Mouse (Mus musculus) hindbrain, postnatal 0 days (tissue): ENCODE measurements around the gene Rnf225. TPM values are rescaled to one million over a fixed set of nuclear protein-coding genes. Genes with fewer than 3 reads are reported as not detected.
"Not testable (repeated sequence)": the region's sequence is repeated elsewhere in the genome, so short reads cannot be mapped to it uniquely, and the experiment has no call there.

ENCODE experiments used
- ATAC-seq: fragments of 200-750 bp; cut with Nextera tagmentation; 2 replicates; pipeline ENCODE4 v1.8.0; 2017; ENCODE audit warnings: mild to moderate bottlenecking, moderate TSS enrichment, moderate library complexity
- DNase-seq: peaks from one replicate; pipeline ENCODE4 v3.0.0-alpha.2; 2015; ENCODE audit warnings: low spot score
- H3K27ac ChIP-seq: fragments of 300-500 bp; sonication (generic); 2 replicates; pipeline ENCODE4 v1.5.1; 2014; ENCODE audit warnings: mild to moderate bottlenecking
- H3K27me3 ChIP-seq: fragments of 300-500 bp; sonication (generic); 2 replicates; pipeline ENCODE4 v1.6.1; 2014; ENCODE audit warnings: low read length, mixed read lengths; ENCODE audit not compliant: insufficient read depth
- H3K36me3 ChIP-seq: fragments of 300-500 bp; sonication (generic); 2 replicates; pipeline ENCODE4 v1.6.1; 2014; ENCODE audit warnings: low read length, mixed read lengths; ENCODE audit not compliant: insufficient read depth
- H3K4me1 ChIP-seq: fragments of 300-500 bp; sonication (generic); 2 replicates; pipeline ENCODE4 v1.6.1; 2014; ENCODE audit warnings: antibody characterized with exemption, low read length, mixed read lengths; ENCODE audit not compliant: insufficient read depth
- H3K4me2 ChIP-seq: fragments of 300-500 bp; sonication (generic); 2 replicates; pipeline ENCODE4 v1.6.1; 2014; ENCODE audit warnings: low read depth, mild to moderate bottlenecking, low read length, moderate library complexity, mixed read lengths
- H3K4me3 ChIP-seq: fragments of 300-500 bp; sonication (generic); 2 replicates; pipeline ENCODE4 v1.5.1; 2014; ENCODE audit warnings: low read length
- H3K9ac ChIP-seq: fragments of 300-500 bp; sonication (generic); replicated peaks from 2 replicates; pipeline ENCODE4 v1.6.1; 2014; ENCODE audit warnings: mild to moderate bottlenecking, low read length, moderate library complexity, mixed read lengths
- H3K9me3 ChIP-seq: fragments of 300-500 bp; sonication (generic); 2 replicates; pipeline ENCODE4 v1.6.1; 2016; ENCODE audit warnings: low read length, mixed read lengths
- CTCF ChIP-seq: IDR thresholded peaks from 2 replicates; pipeline ENCODE4 v1.5.1; 2016; ENCODE audit warnings: antibody characterized with exemption, control low read depth, low read depth
- WGBS: fragments of 180-500 bp; shearing (Covaris S2); extraction: QIAGEN DNeasy Blood & Tissue Kit; methylation state at CpG from one replicate; pipeline ENCODE4 v1.1.7; 2014; 5-methylcytosine and 5-hydroxymethylcytosine counted together
- polyA plus RNA-seq: library from polyadenylated mRNA; unstranded; fragments of >200 nt; fragmentation: Nextera tagmentation; extraction: Ambion mirVana; gene quantifications from 2 replicates; pipeline ENCODE4 v1.2.1, GENCODE M21; 2015
- total RNA-seq: library from RNA; depleted of rRNA; stranded (reverse); fragments of >200 nt; gene quantifications from 2 replicates; pipeline ENCODE4 v1.2.3, GENCODE M21; 2014

The Rnf225 gene
- total and polyA plus RNA-seq, 2 experiments from 2014 or later = 1.1 to 2.5 TPM

DNA sequence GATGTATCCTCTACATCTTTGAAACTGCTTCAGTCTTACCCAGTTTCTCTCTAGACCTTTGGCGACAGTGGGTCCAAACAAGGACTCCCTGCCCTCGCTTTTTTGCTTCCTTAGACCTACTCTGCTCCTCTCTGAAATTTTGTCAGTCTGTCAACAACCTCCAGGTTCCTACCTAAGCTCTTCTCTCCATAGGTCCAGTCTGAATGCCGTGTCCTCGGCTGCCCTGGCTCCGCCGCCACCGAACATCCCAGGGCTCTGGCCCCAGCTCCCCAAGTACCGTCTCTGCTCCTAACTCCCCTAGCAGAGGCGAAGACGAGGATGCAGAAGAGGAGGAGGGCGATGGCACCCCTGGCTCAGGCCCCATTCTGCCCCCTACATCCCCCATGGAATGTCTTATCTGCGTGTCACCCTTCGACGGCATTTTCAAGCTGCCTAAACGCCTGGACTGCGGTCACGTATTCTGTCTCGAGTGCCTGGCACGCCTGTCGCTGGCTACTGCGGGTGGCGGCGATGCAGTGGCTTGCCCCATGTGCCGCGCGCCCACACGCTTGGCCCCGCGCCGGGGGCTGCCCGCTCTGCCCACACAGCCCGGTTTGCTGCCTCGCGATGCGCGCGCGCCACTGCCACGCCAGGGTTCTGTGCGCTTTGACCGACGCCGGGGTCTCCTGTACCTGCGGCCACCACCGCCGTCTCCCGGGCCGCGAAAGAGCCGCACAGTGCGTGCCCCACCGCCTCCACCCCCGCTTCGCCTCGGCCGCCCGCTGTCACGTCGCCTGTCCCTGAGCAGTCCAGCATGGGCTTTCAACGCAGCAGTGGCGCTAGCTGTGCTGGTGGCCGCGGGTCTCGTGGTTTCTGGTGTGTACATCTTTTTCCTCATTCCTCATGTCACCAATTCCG lies 725 bp downstream of the Rnf225 start:
- Histone ChIP-seq H3K9me3 (no peaks in the 10 kb centered on the region), H3K4me2 (peak overlapping the region; percentile 58), H3K27ac (no peak overlapping the region), H3K36me3 (peaks cover 32% of the 10 kb centered on the region), H3K9ac (peak overlapping the region; percentile 43), H3K27me3 (no peaks in the 10 kb centered on the region), H3K4me1 (peaks cover 8% of the 10 kb centered on the region), H3K4me3 (peak overlapping the region; percentile 31)
- ATAC-seq = peak; percentile 60
- peak; percentile 46 for DNase-seq
- 3% methylated on average over 59 of the region's 65 CpGs for WGBS
- no peak for TF ChIP-seq CTCF

DNA sequence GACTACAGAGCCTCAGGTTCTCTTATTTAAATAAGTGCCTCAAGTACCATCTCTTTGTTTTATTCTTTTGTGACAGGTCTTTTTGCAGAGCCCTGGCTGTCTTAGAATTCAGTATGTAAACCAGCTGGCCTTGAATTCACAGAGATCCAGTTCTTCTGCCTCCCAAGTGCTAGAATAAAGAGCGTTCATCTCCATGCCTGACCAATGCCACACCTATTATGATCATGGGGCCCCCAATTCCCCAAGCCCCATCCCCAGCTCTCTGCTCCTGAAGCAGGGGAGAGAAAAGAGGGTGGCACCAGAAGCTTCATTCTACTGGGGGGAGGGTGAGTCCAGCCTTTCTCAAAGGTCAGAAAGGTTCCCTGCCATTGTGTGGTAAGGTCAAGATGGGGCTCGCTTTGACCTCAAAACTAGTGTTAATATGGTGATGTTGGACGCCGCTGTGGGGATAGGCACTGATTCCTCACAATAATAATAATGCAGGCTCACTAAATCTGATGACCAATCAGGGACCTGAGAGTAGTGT lies 6.5 kb downstream of the Rnf225 start:
- TF ChIP-seq CTCF = no peak
- H3K4me2 ChIP-seq = no peak overlapping the region
- no peaks in the 10 kb centered on the region for H3K36me3 ChIP-seq
- H3K4me1 ChIP-seq = no peaks in the 10 kb centered on the region
- no peak overlapping the region for H3K9ac ChIP-seq
- no peak overlapping the region for H3K4me3 ChIP-seq
- 59% methylated on average over 4 of the region's 4 CpGs for WGBS
- ATAC-seq (no peak), DNase-seq (no peak)
- no peak overlapping the region for H3K27ac ChIP-seq
- H3K27me3 ChIP-seq = no peaks in the 10 kb centered on the region
- no peaks in the 10 kb centered on the region for H3K9me3 ChIP-seq

GRCm38 (mm10) chr7:12934808-12935207 lies 7.6 kb downstream of the Rnf225 start:
- DNase-seq (no peak), ATAC-seq (no peak)
- no peaks in the 10 kb centered on the region for H3K36me3 ChIP-seq
- no peak for TF ChIP-seq CTCF
- no peak overlapping the region for H3K4me3 ChIP-seq
- no peak overlapping the region for H3K4me2 ChIP-seq
- no peak overlapping the region for H3K27ac ChIP-seq
- 88% methylated on average over 3 of the region's 3 CpGs for WGBS
- H3K9me3 ChIP-seq = no peaks in the 10 kb centered on the region
- H3K4me1 ChIP-seq = no peaks in the 10 kb centered on the region
- no peak overlapping the region for H3K9ac ChIP-seq
- no peaks in the 10 kb centered on the region for H3K27me3 ChIP-seq

DNA sequence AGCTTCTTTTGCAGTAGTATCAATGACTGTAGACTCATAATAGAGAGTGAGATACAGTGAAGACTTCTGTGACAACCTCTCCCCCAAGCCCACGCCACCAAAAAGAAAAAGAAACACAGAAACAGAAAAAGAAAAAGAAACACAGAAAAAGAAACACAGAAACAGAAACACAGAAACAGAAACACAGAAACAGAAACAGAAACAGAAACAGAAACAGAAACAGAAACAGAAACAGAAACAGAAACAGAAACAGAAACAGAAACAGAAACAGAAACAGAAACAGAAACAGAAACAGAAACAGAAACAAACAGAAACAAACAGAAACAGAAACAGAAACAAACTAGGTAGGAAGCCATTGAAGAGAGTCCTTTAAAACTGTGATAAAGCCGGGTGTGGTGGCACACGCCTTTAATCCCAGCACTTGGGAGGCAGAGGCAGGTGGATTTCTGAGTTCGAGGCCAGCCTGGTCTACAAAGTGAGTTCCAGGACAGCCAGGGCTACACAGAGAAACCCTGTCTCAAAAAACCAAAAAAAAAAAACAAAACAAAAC lies 10.1 kb downstream of the Rnf225 start:
- not testable (repeated sequence) for DNase-seq, H3K9ac ChIP-seq, H3K4me1 ChIP-seq, H3K9me3 ChIP-seq, H3K27ac ChIP-seq, H3K4me3 ChIP-seq, H3K4me2 ChIP-seq, H3K36me3 ChIP-seq, ATAC-seq, H3K27me3 ChIP-seq
- WGBS = 94% methylated on average over 4 of the region's 4 CpGs

DNA sequence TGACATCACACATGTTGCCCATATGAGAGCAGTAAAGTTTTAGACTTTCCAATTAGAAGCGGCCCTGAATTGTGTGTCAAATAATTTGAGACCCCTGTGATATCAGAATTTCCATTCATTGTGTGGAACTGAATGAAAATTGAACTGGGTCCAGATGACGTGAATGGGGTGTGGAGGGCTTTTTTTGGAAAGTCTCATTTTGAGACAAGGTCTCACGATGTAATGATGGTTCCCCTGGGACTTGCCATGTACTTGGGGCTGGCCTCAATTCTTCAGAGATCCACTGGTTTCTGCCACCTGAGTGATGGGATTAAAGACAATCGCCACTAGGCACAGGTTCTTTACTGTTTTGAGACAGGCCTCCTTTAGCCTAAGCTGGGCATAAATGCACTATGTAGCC lies 13.4 kb downstream of the Rnf225 start:
- 86% methylated on average over 4 of the region's 4 CpGs for WGBS

DNA sequence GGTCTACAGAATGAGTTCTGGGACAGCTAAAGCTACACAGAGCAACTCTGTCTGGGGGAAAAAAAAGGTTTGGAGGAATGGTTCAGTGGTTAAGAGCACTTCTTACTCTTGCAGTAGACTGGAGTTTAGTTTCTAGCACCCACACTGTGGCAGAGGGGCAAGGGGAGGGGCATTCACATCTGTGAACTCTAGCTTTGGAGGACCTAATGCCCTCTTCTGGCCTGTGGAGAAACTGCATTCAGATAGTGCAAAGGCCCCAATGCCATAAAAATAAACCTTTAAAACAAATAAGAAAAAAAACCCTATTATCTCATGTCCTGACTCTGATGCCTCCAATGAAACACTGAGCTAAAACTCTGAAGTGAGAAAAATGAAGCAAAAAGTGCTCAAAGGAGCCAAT lies 16.3 kb downstream of the Rnf225 start:
- Histone ChIP-seq H3K4me1 (no peaks in the 10 kb centered on the region), H3K9ac (no peak overlapping the region), H3K27ac (no peak overlapping the region), H3K36me3 (no peaks in the 10 kb centered on the region), H3K9me3 (no peaks in the 10 kb centered on the region), H3K4me3 (no peak overlapping the region), H3K4me2 (no peak overlapping the region), H3K27me3 (no peaks in the 10 kb centered on the region)
- no peak for ATAC-seq
- no peak for DNase-seq
- peak; percentile 39 for TF ChIP-seq CTCF

More for the DNA sequence above, 13.4 kb downstream of the Rnf225 start:
- no peak for TF ChIP-seq CTCF
- H3K4me1 ChIP-seq = no peaks in the 10 kb centered on the region
- no peaks in the 10 kb centered on the region for H3K36me3 ChIP-seq
- DNase-seq (no peak), ATAC-seq (no peak)
- no peaks in the 10 kb centered on the region for H3K27me3 ChIP-seq
- H3K4me3 ChIP-seq = no peak overlapping the region
- no peak overlapping the region for H3K4me2 ChIP-seq
- H3K9ac ChIP-seq = no peak overlapping the region
- H3K9me3 ChIP-seq = no peaks in the 10 kb centered on the region
- H3K27ac ChIP-seq = no peak overlapping the region
